Mouse (Mus musculus): ENCODE data around the gene Chrm1. TPM values are rescaled to one million over a fixed set of nuclear protein-coding genes. Genes with fewer than 3 reads are reported as not detected.

The Chrm1 gene
- polyA plus RNA-seq (2012; fragmentation: generic; extraction: Trizol): not detected
- long read RNA-seq, experiment 1: 0 reads
- long read RNA-seq, experiment 2: 0 reads

DNA sequence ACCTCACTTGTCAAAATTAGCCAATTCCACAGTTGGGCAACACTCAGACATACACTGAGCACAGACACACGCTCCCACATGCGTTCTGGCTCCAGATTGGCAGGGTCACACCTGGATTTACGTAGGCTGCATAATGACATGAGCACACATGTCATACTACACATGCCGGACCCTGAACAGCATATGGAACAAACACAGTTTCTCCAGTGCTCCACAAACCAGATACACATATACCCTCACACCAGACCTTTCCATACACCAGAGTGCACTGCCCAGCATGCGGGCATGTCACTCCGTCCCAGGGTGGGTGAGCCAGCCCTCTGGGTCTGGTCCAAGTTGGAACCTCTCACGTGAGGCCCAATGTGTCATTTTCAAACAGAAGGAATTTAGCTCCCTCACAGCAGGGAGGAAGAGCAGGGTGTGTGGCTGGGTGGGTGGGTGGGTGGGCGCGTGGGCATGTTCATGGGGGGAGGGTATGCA is at the start of gene Chrm1:
Gene Chrm1, plus strand, starts transcription at position 430 of the 480 bp plus-strand sequence.
- Histone ChIP-seq H3K27me3 (ENCODE audit: control insufficient read depth, insufficient read depth, insufficient read length) (peaks cover 51% of the 10 kb centered on the region), H3K79me2 (ENCODE audit: control insufficient read depth, insufficient read depth) (no peaks in the 10 kb centered on the region), H3K36me3 (ENCODE audit: control insufficient read depth, insufficient read depth) (no peaks in the 10 kb centered on the region), H3ac (ENCODE audit: control insufficient read depth, insufficient read length, low read depth) (no peak within 1 kb of the TSS), H3K79me3 (ENCODE audit: low read depth) (no peaks in the 10 kb centered on the region), H3K4me3 (ENCODE audit: insufficient read depth, poor library complexity, severe bottlenecking) (no peak within 1 kb of the TSS)
- TF ChIP-seq USF1 (IDR thresholded peaks at IDR 0.05; ENCODE audit: low read depth) (no peak), MYOD1 (IDR thresholded peaks at IDR 0.05; ENCODE audit: control insufficient read depth, insufficient read length, low read depth) (no peak), CTCF (IDR thresholded peaks at IDR 0.05; ENCODE audit: control insufficient read depth, insufficient read depth, insufficient read length) (no peak), MAX (IDR thresholded peaks at IDR 0.05) (no peak), FOSL1 (IDR thresholded peaks at IDR 0.05; ENCODE audit: insufficient read depth, low read length, poor library complexity, severe bottlenecking) (no peak), CEBPB (IDR thresholded peaks at IDR 0.05; ENCODE audit: low read depth) (no peak), MYOG (IDR thresholded peaks at IDR 0.05; ENCODE audit: control insufficient read depth, extremely low read depth, insufficient read length) (no peak)

DNA sequence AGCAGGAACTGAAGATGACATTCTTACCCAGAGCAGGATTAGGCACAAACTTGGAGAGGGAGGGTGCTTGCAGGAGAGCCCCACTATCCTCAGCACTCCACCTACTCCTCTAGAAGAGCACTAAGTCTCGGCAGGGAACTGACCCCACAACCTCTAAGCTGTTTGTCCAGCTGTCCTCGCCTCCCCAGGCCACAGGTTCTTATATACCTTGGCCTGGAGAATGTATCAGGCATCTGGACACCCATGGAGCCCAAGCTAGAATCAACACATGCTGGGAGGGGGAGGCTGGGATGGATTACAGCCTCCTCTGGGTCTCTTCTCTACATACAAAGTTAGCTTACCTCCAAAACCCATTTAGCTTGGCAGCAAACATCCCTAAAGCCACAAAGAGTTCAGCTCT is 49.2 kb upstream of the Chrm1 start:
- Histone ChIP-seq H3K4me3 (ENCODE audit: insufficient read depth, poor library complexity, severe bottlenecking) (no peak overlapping the region), H3K79me3 (ENCODE audit: low read depth) (no peaks in the 10 kb centered on the region), H3K27me3 (ENCODE audit: control insufficient read depth, insufficient read depth, insufficient read length) (peaks cover 38% of the 10 kb centered on the region), H3K79me2 (ENCODE audit: control insufficient read depth, insufficient read depth) (no peaks in the 10 kb centered on the region), H3K36me3 (ENCODE audit: control insufficient read depth, insufficient read depth) (no peaks in the 10 kb centered on the region), H3ac (ENCODE audit: control insufficient read depth, insufficient read length, low read depth) (no peak overlapping the region)
- TF ChIP-seq CEBPB (IDR thresholded peaks at IDR 0.05; ENCODE audit: low read depth) (no peak), CTCF (IDR thresholded peaks at IDR 0.05; ENCODE audit: control insufficient read depth, insufficient read depth, insufficient read length) (no peak), FOSL1 (IDR thresholded peaks at IDR 0.05; ENCODE audit: insufficient read depth, low read length, poor library complexity, severe bottlenecking) (no peak), USF1 (IDR thresholded peaks at IDR 0.05; ENCODE audit: low read depth) (no peak), MAX (IDR thresholded peaks at IDR 0.05) (no peak), MYOG (IDR thresholded peaks at IDR 0.05; ENCODE audit: control insufficient read depth, extremely low read depth, insufficient read length) (no peak), MYOD1 (IDR thresholded peaks at IDR 0.05; ENCODE audit: control insufficient read depth, insufficient read length, low read depth) (no peak)

- TF ChIP-seq USF1 (IDR thresholded peaks at IDR 0.05; ENCODE audit: low read depth): no peak
- no peak for TF ChIP-seq FOSL1 (IDR thresholded peaks at IDR 0.05; ENCODE audit: insufficient read depth, low read length, poor library complexity, severe bottlenecking)
- TF ChIP-seq CEBPB (IDR thresholded peaks at IDR 0.05; ENCODE audit: low read depth): no peak
- no peak for TF ChIP-seq CTCF (IDR thresholded peaks at IDR 0.05; ENCODE audit: control insufficient read depth, insufficient read depth, insufficient read length)
- TF ChIP-seq MAX (IDR thresholded peaks at IDR 0.05): no peak
- no peak for TF ChIP-seq MYOD1 (IDR thresholded peaks at IDR 0.05; ENCODE audit: control insufficient read depth, insufficient read length, low read depth)
- TF ChIP-seq MYOG (IDR thresholded peaks at IDR 0.05; ENCODE audit: control insufficient read depth, extremely low read depth, insufficient read length): no peak
- peaks cover 45% of the 10 kb centered on the region for H3K27me3 ChIP-seq (ENCODE audit: control insufficient read depth, insufficient read depth, insufficient read length)
- no peak overlapping the region for H3K4me3 ChIP-seq (ENCODE audit: insufficient read depth, poor library complexity, severe bottlenecking)
- H3K79me2 ChIP-seq (ENCODE audit: control insufficient read depth, insufficient read depth): no peaks in the 10 kb centered on the region
- no peaks in the 10 kb centered on the region for H3K36me3 ChIP-seq (ENCODE audit: control insufficient read depth, insufficient read depth)
- H3K79me3 ChIP-seq (ENCODE audit: low read depth): no peaks in the 10 kb centered on the region
- no peak overlapping the region for H3ac ChIP-seq (ENCODE audit: control insufficient read depth, insufficient read length, low read depth)
Measured at GRCm38 (mm10) chr19:8616314-8616713, 47.3 kb upstream of the Chrm1 start.

DNA sequence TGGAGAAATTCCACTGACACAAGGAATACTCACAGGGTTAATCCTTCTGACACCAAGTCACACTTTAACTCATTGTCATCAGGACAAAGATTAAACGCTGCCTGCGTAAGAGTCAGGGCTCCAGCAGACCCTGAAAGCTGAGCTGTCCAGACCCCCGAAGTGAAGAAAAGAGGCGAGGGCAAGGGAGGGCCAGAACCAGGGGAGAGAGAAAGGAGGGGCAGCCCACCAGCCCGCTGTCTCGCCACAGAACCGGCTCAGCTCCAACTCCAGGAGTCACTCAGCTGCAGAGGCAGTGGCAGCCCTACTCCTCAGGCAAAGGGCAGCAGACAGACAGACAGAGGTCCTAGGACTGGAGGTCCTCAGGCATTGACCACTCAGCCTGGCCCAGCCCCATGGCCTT is 45.7 kb upstream of the Chrm1 start, which contains the start of gene Slc22a6:
Gene Slc22a6, plus strand, starts transcription at position 136 of the 400 bp plus-strand sequence.
- TF ChIP-seq FOSL1 (IDR thresholded peaks at IDR 0.05; ENCODE audit: insufficient read depth, low read length, poor library complexity, severe bottlenecking): no peak
- no peak for TF ChIP-seq MAX (IDR thresholded peaks at IDR 0.05)
- no peak for TF ChIP-seq MYOD1 (IDR thresholded peaks at IDR 0.05; ENCODE audit: control insufficient read depth, insufficient read length, low read depth)
- TF ChIP-seq CTCF (IDR thresholded peaks at IDR 0.05; ENCODE audit: control insufficient read depth, insufficient read depth, insufficient read length): no peak
- TF ChIP-seq CEBPB (IDR thresholded peaks at IDR 0.05; ENCODE audit: low read depth): no peak
- TF ChIP-seq USF1 (IDR thresholded peaks at IDR 0.05; ENCODE audit: low read depth): no peak
- TF ChIP-seq MYOG (IDR thresholded peaks at IDR 0.05; ENCODE audit: control insufficient read depth, extremely low read depth, insufficient read length): no peak
- H3K4me3 ChIP-seq (ENCODE audit: insufficient read depth, poor library complexity, severe bottlenecking): no peak within 1 kb of the TSS
- no peaks in the 10 kb centered on the region for H3K36me3 ChIP-seq (ENCODE audit: control insufficient read depth, insufficient read depth)
- no peaks in the 10 kb centered on the region for H3K79me2 ChIP-seq (ENCODE audit: control insufficient read depth, insufficient read depth)
- H3ac ChIP-seq (ENCODE audit: control insufficient read depth, insufficient read length, low read depth): no peak within 1 kb of the TSS
- H3K27me3 ChIP-seq (ENCODE audit: control insufficient read depth, insufficient read depth, insufficient read length): peaks cover 45% of the 10 kb centered on the region
- no peaks in the 10 kb centered on the region for H3K79me3 ChIP-seq (ENCODE audit: low read depth)

DNA sequence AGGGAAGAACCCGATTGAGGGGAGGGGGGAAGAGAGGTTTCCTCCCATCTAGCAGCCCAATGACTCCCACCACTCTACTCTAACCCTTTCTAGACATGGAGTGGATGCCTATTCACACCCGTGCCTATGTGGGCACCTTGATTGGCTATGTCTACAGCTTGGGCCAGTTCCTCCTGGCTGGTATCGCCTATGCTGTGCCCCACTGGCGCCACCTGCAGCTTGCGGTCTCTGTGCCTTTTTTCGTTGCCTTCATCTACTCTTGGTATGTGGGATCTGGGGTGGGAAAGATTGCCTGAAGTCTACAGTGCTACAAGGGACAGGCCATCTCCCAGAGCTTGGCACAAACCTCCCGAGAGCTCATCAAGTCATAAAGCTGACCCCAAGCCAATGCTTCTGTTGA is 42.5 kb upstream of the Chrm1 start:
- no peak overlapping the region for H3ac ChIP-seq (ENCODE audit: control insufficient read depth, insufficient read length, low read depth)
- TF ChIP-seq MYOG (IDR thresholded peaks at IDR 0.05; ENCODE audit: control insufficient read depth, extremely low read depth, insufficient read length) (no peak), CTCF (IDR thresholded peaks at IDR 0.05; ENCODE audit: control insufficient read depth, insufficient read depth, insufficient read length) (no peak), MAX (IDR thresholded peaks at IDR 0.05) (no peak), USF1 (IDR thresholded peaks at IDR 0.05; ENCODE audit: low read depth) (no peak), FOSL1 (IDR thresholded peaks at IDR 0.05; ENCODE audit: insufficient read depth, low read length, poor library complexity, severe bottlenecking) (no peak), MYOD1 (IDR thresholded peaks at IDR 0.05; ENCODE audit: control insufficient read depth, insufficient read length, low read depth) (no peak), CEBPB (IDR thresholded peaks at IDR 0.05; ENCODE audit: low read depth) (no peak)
- H3K36me3 ChIP-seq (ENCODE audit: control insufficient read depth, insufficient read depth): no peaks in the 10 kb centered on the region
- no peaks in the 10 kb centered on the region for H3K79me3 ChIP-seq (ENCODE audit: low read depth)
- H3K79me2 ChIP-seq (ENCODE audit: control insufficient read depth, insufficient read depth): no peaks in the 10 kb centered on the region
- H3K27me3 ChIP-seq (ENCODE audit: control insufficient read depth, insufficient read depth, insufficient read length): peaks cover 44% of the 10 kb centered on the region
- no peak overlapping the region for H3K4me3 ChIP-seq (ENCODE audit: insufficient read depth, poor library complexity, severe bottlenecking)
